Mouse (Mus musculus): ENCODE results near the gene Tprg. TPM values are rescaled to one million over a fixed set of nuclear protein-coding genes. Genes with fewer than 3 reads are reported as not detected.

Tprg gene
- total and polyA plus RNA-seq, 2 experiments from 2014 or later = 0.18 TPM; not detected in 1

GRCm38 (mm10) chr16:25468040-25468439, 181.4 kb downstream of the Tprg start:
- 78% methylated on average over 3 of the region's 3 CpGs for WGBS
- Histone ChIP-seq H3K4me3 (ENCODE audit: low read depth, low read length) (no peak overlapping the region), H3K4me2 (ENCODE audit: low read depth, low read length) (no peak overlapping the region), H3K9ac (replicated peaks; ENCODE audit: low read depth, low read length) (no peak overlapping the region), H3K9me3 (replicated peaks; ENCODE audit: control insufficient read depth, low read length) (no peaks in the 10 kb centered on the region), H3K4me1 (ENCODE audit: control insufficient read depth, insufficient read depth) (peaks cover 11% of the 10 kb centered on the region; the same call in 1 of the 2 replicates), H3K27ac (ENCODE audit: low read depth) (no peak overlapping the region), H3K27me3 (ENCODE audit: control insufficient read depth, insufficient read depth, low read length) (no peaks in the 10 kb centered on the region), H3K36me3 (replicated peaks; ENCODE audit: control insufficient read depth, insufficient read depth, low read length) (no peaks in the 10 kb centered on the region)
- ATAC-seq (ENCODE audit: insufficient read depth, low read depth) = no peak
- no peak for DNase-seq (ENCODE audit: low spot score)
- no peak for TF ChIP-seq EP300 (IDR thresholded peaks at IDR 0.05; ENCODE audit: low read depth)
- TF ChIP-seq CTCF (IDR thresholded peaks at IDR 0.05; ENCODE audit: low read depth) = no peak

- no peak overlapping the region for H3K9ac ChIP-seq (replicated peaks; ENCODE audit: low read depth, low read length)
- WGBS = 33% methylated on average over 5 of the region's 5 CpGs
- no peak for DNase-seq (ENCODE audit: low spot score)
- H3K4me2 ChIP-seq (ENCODE audit: low read depth, low read length) = no peak overlapping the region
- H3K27me3 ChIP-seq (ENCODE audit: control insufficient read depth, insufficient read depth, low read length) = no peaks in the 10 kb centered on the region
- no peak for ATAC-seq (ENCODE audit: insufficient read depth, low read depth)
- H3K4me3 ChIP-seq (ENCODE audit: low read depth, low read length) = no peak overlapping the region
- no peaks in the 10 kb centered on the region for H3K36me3 ChIP-seq (replicated peaks; ENCODE audit: control insufficient read depth, insufficient read depth, low read length)
- no peak overlapping the region for H3K27ac ChIP-seq (ENCODE audit: low read depth)
- H3K4me1 ChIP-seq (ENCODE audit: control insufficient read depth, insufficient read depth) = peaks cover 11% of the 10 kb centered on the region; the same call in 1 of the 2 replicates
- TF ChIP-seq EP300 (IDR thresholded peaks at IDR 0.05; ENCODE audit: low read depth) (no peak), CTCF (IDR thresholded peaks at IDR 0.05; ENCODE audit: low read depth) (no peak)
- no peaks in the 10 kb centered on the region for H3K9me3 ChIP-seq (replicated peaks; ENCODE audit: control insufficient read depth, low read length)
Measured at GRCm38 (mm10) chr16:25468662-25469061, 182.0 kb downstream of the Tprg start.
